Mouse (Mus musculus): ENCODE measurements at regions not wholly inside any gene's neighbourhood (a gene's known extent, or its start where the extent isn't known, plus 50 kb on each side); places are given as distances from the start of the nearest gene placed in this dataset.
A peak's percentile ranks its signal among the peaks of the same experiment; 100 is the strongest.
"Not testable (repeated sequence)": the region's sequence is repeated elsewhere in the genome, so short reads cannot be mapped to it uniquely, and the experiment has no call there.

GRCm38 (mm10) chr13:13888847-13889246 lies 65.4 kb upstream of the B3galnt2 start:
- not testable (repeated sequence) for ATAC-seq
- WGBS = 84% methylated on average over 15 of the region's 15 CpGs

DNA sequence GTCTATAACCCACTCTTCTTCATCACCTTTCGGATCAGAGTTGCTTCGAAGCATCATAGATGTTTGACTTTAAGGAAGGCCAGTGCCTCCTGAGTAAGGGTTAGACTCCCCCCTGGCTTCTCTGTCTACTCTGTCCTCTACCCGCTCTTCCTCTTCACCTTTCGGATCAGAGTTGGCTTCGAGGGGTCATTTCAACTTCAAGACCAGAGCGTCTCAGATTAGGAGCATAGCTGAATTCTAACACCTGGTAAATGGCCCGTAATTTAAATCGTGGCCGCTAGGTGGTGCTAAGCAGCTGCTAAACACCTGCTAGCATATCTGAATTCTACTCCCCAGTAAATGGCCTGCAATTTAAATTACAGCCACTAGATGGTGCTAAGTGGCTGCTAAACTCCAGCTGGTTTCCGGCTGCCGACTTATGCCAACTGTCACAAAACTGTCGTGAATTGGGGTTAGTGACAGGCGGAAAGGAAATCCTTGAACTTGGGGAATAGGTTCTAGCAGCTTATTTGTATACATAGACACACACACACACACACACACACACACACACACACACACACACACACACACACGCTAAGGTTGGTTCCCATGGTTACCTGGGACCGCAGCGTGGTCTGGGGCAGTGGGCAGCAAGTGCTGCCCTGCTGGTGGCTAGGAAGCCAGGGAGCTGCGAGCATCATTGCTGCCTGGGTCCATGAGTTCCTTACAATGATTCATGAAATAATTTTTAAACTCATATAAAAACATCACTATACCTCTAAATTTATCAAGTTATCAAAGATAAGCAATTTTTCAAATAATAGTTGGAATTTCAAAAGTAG lies 64.8 kb upstream of the B3galnt2 start:
- no peaks in the 10 kb centered on the region for H3K9me3 ChIP-seq (ENCODE audit: control insufficient read depth, low read length)
- H3K36me3 ChIP-seq (ENCODE audit: control insufficient read depth, insufficient read depth, low read length) = no peaks in the 10 kb centered on the region
- no peaks in the 10 kb centered on the region for H3K27me3 ChIP-seq (replicated peaks; ENCODE audit: control insufficient read depth, insufficient read depth, low read length)
- no peak overlapping the region for H3K27ac ChIP-seq (ENCODE audit: low read length)
- WGBS = 22% methylated on average over 17 of the region's 17 CpGs
- H3K4me1 ChIP-seq (ENCODE audit: control insufficient read depth, insufficient read depth, low read length) = no peaks in the 10 kb centered on the region
- peak overlapping the region; percentile 44 for H3K4me3 ChIP-seq (ENCODE audit: low read length)
- H3K9ac ChIP-seq (ENCODE audit: low read depth, low read length) = peak overlapping the region; percentile 66
- ATAC-seq = peak; percentile 94
- H3K4me2 ChIP-seq (ENCODE audit: low read depth, low read length) = peak overlapping the region; percentile 55

More at GRCm38 (mm10) chr13:13888847-13889246, 65.4 kb upstream of the B3galnt2 start:
- not testable (repeated sequence) for H3K4me2 ChIP-seq (ENCODE audit: low read depth, low read length); H3K36me3 ChIP-seq (ENCODE audit: control insufficient read depth, insufficient read depth, low read length); H3K27ac ChIP-seq (ENCODE audit: low read length); H3K9me3 ChIP-seq (ENCODE audit: control insufficient read depth, low read length); H3K9ac ChIP-seq (ENCODE audit: low read depth, low read length); H3K27me3 ChIP-seq (replicated peaks; ENCODE audit: control insufficient read depth, insufficient read depth, low read length); H3K4me3 ChIP-seq (ENCODE audit: low read length); H3K4me1 ChIP-seq (ENCODE audit: control insufficient read depth, insufficient read depth, low read length)

GRCm38 (mm10) chr13:13902186-13902585 lies 52.1 kb upstream of the B3galnt2 start:
- WGBS = 92% methylated on average over 16 of the region's 16 CpGs
- not testable (repeated sequence) for H3K9ac ChIP-seq (ENCODE audit: low read depth, low read length); H3K27me3 ChIP-seq (replicated peaks; ENCODE audit: control insufficient read depth, insufficient read depth, low read length); H3K4me1 ChIP-seq (ENCODE audit: control insufficient read depth, insufficient read depth, low read length); H3K36me3 ChIP-seq (ENCODE audit: control insufficient read depth, insufficient read depth, low read length); H3K9me3 ChIP-seq (ENCODE audit: control insufficient read depth, low read length); H3K27ac ChIP-seq (ENCODE audit: low read length); H3K4me3 ChIP-seq (ENCODE audit: low read length); ATAC-seq; H3K4me2 ChIP-seq (ENCODE audit: low read depth, low read length)
